Comparison of ENCODE assay signal across 11 mouse cellular contexts in the genomic region with DNA sequence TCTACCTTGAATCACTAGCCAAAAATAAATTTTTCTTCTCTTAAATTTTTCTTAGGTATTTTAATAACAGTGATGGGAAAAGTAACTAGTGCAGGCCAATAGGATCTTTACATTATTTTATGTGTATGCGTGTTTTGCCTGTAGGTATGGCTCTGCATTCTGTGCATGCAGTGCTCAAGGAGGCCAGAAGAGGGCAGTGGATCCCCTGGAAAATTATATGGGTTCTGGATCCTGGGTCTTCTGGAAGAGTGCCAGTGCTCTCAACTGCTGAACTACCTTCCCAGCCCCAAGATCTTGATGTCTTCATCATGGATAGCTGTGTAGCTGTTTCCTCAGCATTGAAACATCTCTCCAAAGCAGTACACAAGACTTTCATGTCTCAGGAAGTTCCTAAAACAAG. TPM values are rescaled to one million over a fixed set of nuclear protein-coding genes. Genes with fewer than 3 reads are reported as not detected.
DNase-seq lines count a peak whose midpoint lies in the region; ATAC-seq and TF ChIP-seq lines count a peak whose summit lies in the region.
"Had no signal": no experiment of that assay in that cellular context is flagged by ENCODE, and none has a peak within 500 bp of the region (broad histone marks: within the 10 kb centered on the region; RNA-seq: fewer than 3 reads in every experiment).

No protein-coding gene starts in this region.

- no peak for ATAC-seq in hindbrain, embryonic 16.5 days

- no peak for TF ChIP-seq POLR2A in bone marrow, adult 2 months (IDR thresholded peaks at IDR 0.05; ENCODE audit: borderline replicate concordance, control insufficient read depth, low read depth, low read length)

- intact Hi-C loops in left cerebral cortex, adult 2 months (cut with DNase I) = no loop called here

- no peak for DNase-seq in left cerebral cortex, adult 2 months (ENCODE audit: extremely low spot score in 1 of 2, low spot score in 2 of 2)
- DNase-seq in left cerebral cortex, adult 18-20 months (ENCODE audit: low spot score in 2 of 2) = no peak
- DNase-seq in 416B (ENCODE audit: low read depth) (peak; percentile 40), A20 (ENCODE audit: low read depth, low spot score) (peak; percentile 7)
- no peak for DNase-seq in adrenal gland, postnatal 10 days
- DNase-seq: left cerebral cortex, postnatal 4 days; lung, postnatal 10 days had no signal

- H3K4me1 ChIP-seq in bone marrow, adult 2 months (ENCODE audit: control insufficient read depth, insufficient read depth, low read length) = peaks cover 4% of the 10 kb centered on the region; the same call in 1 of the 2 replicates
- no peaks in the 10 kb centered on the region for H3K4me1 ChIP-seq in hindbrain, embryonic 16.5 days (ENCODE audit: control insufficient read depth, insufficient read depth, low read depth, low read length)

- TF ChIP-seq CTCF in left cerebral cortex, adult 2 months (IDR thresholded peaks at IDR 0.05) = peak; percentile 41
- TF ChIP-seq CTCF in bone marrow, adult 2 months (IDR thresholded peaks at IDR 0.05; ENCODE audit: control insufficient read depth, insufficient read depth, low read length) = peak; percentile 26; the same call in 1 of the 2 replicates

- H3K9ac ChIP-seq in hindbrain, embryonic 16.5 days (ENCODE audit: low read depth, low read length) = no peak overlapping the region
- H3K9ac ChIP-seq: heart, embryonic 13.5 days had no signal

- H3K27me3 ChIP-seq in hindbrain, embryonic 16.5 days (replicated peaks; ENCODE audit: control insufficient read depth, insufficient read depth, low read length) = no peaks in the 10 kb centered on the region
- H3K27me3 ChIP-seq: heart, embryonic 13.5 days had no signal

- H3K9me3 ChIP-seq in hindbrain, embryonic 16.5 days (ENCODE audit: control insufficient read depth, low read length) = no peaks in the 10 kb centered on the region
- H3K9me3 ChIP-seq: heart, embryonic 13.5 days had no signal

- WGBS in bone marrow, adult 2 months = 91% methylated on average over 1 of the region's 1 CpGs
- 97% methylated on average over 1 of the region's 1 CpGs for WGBS in hindbrain, embryonic 16.5 days

- no peak overlapping the region for H3K27ac ChIP-seq in left cerebral cortex, adult 2 months
- H3K27ac ChIP-seq in bone marrow, adult 2 months (ENCODE audit: control insufficient read depth, insufficient read depth, low read depth, low read length, poor library complexity) = no peak overlapping the region
- no peak overlapping the region for H3K27ac ChIP-seq in hindbrain, embryonic 16.5 days (ENCODE audit: low read depth, low read length)
- H3K27ac ChIP-seq: heart, embryonic 13.5 days had no signal

- H3K4me3 ChIP-seq in left cerebral cortex, adult 2 months = no peak overlapping the region
- H3K4me3 ChIP-seq in bone marrow, adult 2 months (replicated peaks; ENCODE audit: control insufficient read depth, low read depth, low read length) = no peak overlapping the region
- no peak overlapping the region for H3K4me3 ChIP-seq in hindbrain, embryonic 16.5 days (ENCODE audit: low read length)
- H3K4me3 ChIP-seq: heart, embryonic 13.5 days had no signal

- no peak overlapping the region for H3K4me2 ChIP-seq in hindbrain, embryonic 16.5 days (ENCODE audit: low read length)
- H3K4me2 ChIP-seq: heart, embryonic 13.5 days had no signal

- no peaks in the 10 kb centered on the region for H3K36me3 ChIP-seq in hindbrain, embryonic 16.5 days (ENCODE audit: control insufficient read depth, insufficient read depth, low read length)
- H3K36me3 ChIP-seq: heart, embryonic 13.5 days had no signal

RNA-seq across cellular contexts. Expression of gene S100a2, which starts 7.9 kb away (rescaled TPM):
- total RNA-seq in left cerebral cortex, adult 2 months (2021) = not detected
- total RNA-seq in left cerebral cortex, adult 18-20 months (2021) = not detected
- not detected in 2 replicates for polyA plus RNA-seq in bone marrow, adult 2 months (2011; ENCODE audit: insufficient read depth, insufficient read length, low replicate concordance, missing spikeins)
- polyA plus RNA-seq in hindbrain, embryonic 16.5 days (2015; fragmentation: Nextera tagmentation; extraction: Ambion mirVana) = not detected in 2 replicates
- not detected for total RNA-seq in adrenal gland, postnatal 10 days (2021)
- total RNA-seq: layer of hippocampus, adult 8-10 months; left cerebral cortex, postnatal 4 days had no signal
- polyA plus RNA-seq: heart, embryonic 13.5 days had no signal

RNA-seq across cellular contexts. Expression of gene Gm42674, which starts 19.5 kb away (rescaled TPM):
- total RNA-seq in left cerebral cortex, adult 2 months (2021) = not detected
- total RNA-seq in left cerebral cortex, adult 18-20 months (2021) = not detected
- not detected in 2 replicates for polyA plus RNA-seq in bone marrow, adult 2 months (2011; ENCODE audit: insufficient read depth, insufficient read length, low replicate concordance, missing spikeins)
- polyA plus RNA-seq in hindbrain, embryonic 16.5 days (2015; fragmentation: Nextera tagmentation; extraction: Ambion mirVana) = 0.51 TPM in 1 of 2 replicates, not detected in the other
- not detected for total RNA-seq in adrenal gland, postnatal 10 days (2021)
- total RNA-seq: layer of hippocampus, adult 8-10 months; left cerebral cortex, postnatal 4 days had no signal
- polyA plus RNA-seq: heart, embryonic 13.5 days had no signal

RNA-seq across cellular contexts. Expression of gene S100a4, which starts 21.4 kb away (rescaled TPM):
- 1 to 10 TPM; 4.6 to 4.8 TPM for total RNA-seq in left cerebral cortex, adult 2 months (2021)
- total RNA-seq in left cerebral cortex, adult 18-20 months (2021) = 1 to 10 TPM; 2.9 to 4.5 TPM
- 71.4 and 238 TPM in 2 replicates for polyA plus RNA-seq in bone marrow, adult 2 months (2011; ENCODE audit: insufficient read depth, insufficient read length, low replicate concordance, missing spikeins)
- polyA plus RNA-seq in hindbrain, embryonic 16.5 days (2015; fragmentation: Nextera tagmentation; extraction: Ambion mirVana) = 0.36 and 1.4 TPM in 2 replicates
- 10 to 100 TPM; 16.9 to 18.5 TPM for total RNA-seq in adrenal gland, postnatal 10 days (2021)

RNA-seq across cellular contexts. Expression of gene S100a3, which starts 21.8 kb away (rescaled TPM):
- total RNA-seq in left cerebral cortex, adult 2 months (2021) = under 1 TPM; 0.56 to 0.81 TPM
- total RNA-seq in left cerebral cortex, adult 18-20 months (2021) = 1 to 10 TPM in 1 of 2 experiments, under 1 TPM in 1; 0.96 to 1.6 TPM
- polyA plus RNA-seq in bone marrow, adult 2 months (2011; ENCODE audit: insufficient read depth, insufficient read length, low replicate concordance, missing spikeins) = not detected in 2 replicates
- 1.0 and 1.6 TPM in 2 replicates for polyA plus RNA-seq in hindbrain, embryonic 16.5 days (2015; fragmentation: Nextera tagmentation; extraction: Ambion mirVana)
- not detected for total RNA-seq in adrenal gland, postnatal 10 days (2021)

RNA-seq across cellular contexts. Expression of gene S100a5, which starts 26.2 kb away (rescaled TPM):
- total RNA-seq in left cerebral cortex, adult 2 months (2021) = not detected
- not detected for total RNA-seq in left cerebral cortex, adult 18-20 months (2021)
- not detected in 2 replicates for polyA plus RNA-seq in bone marrow, adult 2 months (2011; ENCODE audit: insufficient read depth, insufficient read length, low replicate concordance, missing spikeins)
- not detected in 2 replicates for polyA plus RNA-seq in hindbrain, embryonic 16.5 days (2015; fragmentation: Nextera tagmentation; extraction: Ambion mirVana)
- total RNA-seq in adrenal gland, postnatal 10 days (2021) = not detected
- total RNA-seq: layer of hippocampus, adult 8-10 months; left cerebral cortex, postnatal 4 days had no signal
- polyA plus RNA-seq: heart, embryonic 13.5 days had no signal

Comparison
In these comparisons a context has a peak if more than half of its experiments do, and no peak if none do; other contexts are left out.
1. DNase-seq: peak in 416B (single experiment) and A20 (single experiment); none in left cerebral cortex, adult 2 months (0 of 2), left cerebral cortex, adult 18-20 months (0 of 2) and adrenal gland, postnatal 10 days (single experiment).